Mouse (Mus musculus): ENCODE results near the gene Iqsec1. TPM values are rescaled to one million over a fixed set of nuclear protein-coding genes. Genes with fewer than 3 reads are reported as not detected.
A peak's percentile ranks its signal among the peaks of the same experiment; 100 is the strongest.

The Iqsec1 gene
- polyA plus RNA-seq, 1 experiment from 2014 or later = 15.8 TPM

GRCm38 (mm10) chr6:90871581-90871980 lies 116.9 kb downstream of the Iqsec1 start:
- WGBS = 87% methylated on average over 8 of the region's 8 CpGs
- H3K4me1 ChIP-seq = no peaks in the 10 kb centered on the region
- H3K4me2 ChIP-seq (replicated peaks) = no peak overlapping the region

GRCm38 (mm10) chr6:90868033-90868432 lies 120.5 kb downstream of the Iqsec1 start:
- WGBS = 83% methylated on average over 3 of the region's 3 CpGs
- ATAC-seq (ENCODE audit: low FRiP score) = no peak
- no peak overlapping the region for H3K4me3 ChIP-seq
- no peaks in the 10 kb centered on the region for H3K27me3 ChIP-seq
- no peak overlapping the region for H3K4me2 ChIP-seq (replicated peaks)
- H3K9me3 ChIP-seq (replicated peaks) = no peaks in the 10 kb centered on the region
- H3K36me3 ChIP-seq = no peaks in the 10 kb centered on the region
- no peak overlapping the region for H3K9ac ChIP-seq
- H3K4me1 ChIP-seq = no peaks in the 10 kb centered on the region
- H3K27ac ChIP-seq = no peak overlapping the region

More at GRCm38 (mm10) chr6:90871581-90871980, 116.9 kb downstream of the Iqsec1 start:
- no peak for ATAC-seq (ENCODE audit: low FRiP score)
- Histone ChIP-seq H3K36me3 (no peaks in the 10 kb centered on the region), H3K27me3 (no peaks in the 10 kb centered on the region), H3K9ac (no peak overlapping the region), H3K27ac (no peak overlapping the region), H3K4me3 (no peak overlapping the region), H3K9me3 (replicated peaks) (no peaks in the 10 kb centered on the region)

- ATAC-seq (ENCODE audit: low FRiP score) = no peak
- H3K36me3 ChIP-seq = no peaks in the 10 kb centered on the region
- H3K27ac ChIP-seq = no peak overlapping the region
- no peak overlapping the region for H3K9ac ChIP-seq
- H3K27me3 ChIP-seq = no peaks in the 10 kb centered on the region
- no peaks in the 10 kb centered on the region for H3K4me1 ChIP-seq
- no peak overlapping the region for H3K4me2 ChIP-seq (replicated peaks)
- no peaks in the 10 kb centered on the region for H3K9me3 ChIP-seq (replicated peaks)
- no peak overlapping the region for H3K4me3 ChIP-seq
- 82% methylated on average over 1 of the region's 1 CpGs for WGBS
Observed at GRCm38 (mm10) chr6:90861370-90861769, 127.1 kb downstream of the Iqsec1 start.

DNA sequence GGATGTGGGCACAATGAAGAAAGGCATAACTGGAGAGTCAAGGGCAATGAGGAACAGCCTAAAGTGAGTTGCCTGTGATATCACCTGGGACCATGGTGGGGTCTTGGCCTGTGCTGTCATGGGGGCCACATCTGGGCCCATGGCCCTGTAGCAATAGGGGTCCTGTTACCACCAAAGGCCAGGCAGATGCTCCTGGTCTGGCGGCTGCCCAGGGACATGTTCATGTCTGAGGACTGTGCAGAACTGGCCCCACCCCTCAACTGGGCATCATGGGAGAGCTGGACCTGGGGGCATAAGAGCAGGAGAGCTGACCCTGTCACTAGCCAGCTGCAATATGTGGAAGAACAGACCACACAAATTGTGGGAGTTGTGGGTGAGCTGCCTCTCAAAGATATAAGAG lies 130.6 kb downstream of the Iqsec1 start:
- no peak overlapping the region for H3K4me2 ChIP-seq (replicated peaks)
- no peak overlapping the region for H3K9ac ChIP-seq
- WGBS = 88% methylated on average over 1 of the region's 1 CpGs
- H3K4me1 ChIP-seq = no peaks in the 10 kb centered on the region
- no peaks in the 10 kb centered on the region for H3K27me3 ChIP-seq
- no peaks in the 10 kb centered on the region for H3K36me3 ChIP-seq
- H3K4me3 ChIP-seq = no peak overlapping the region
- no peak for ATAC-seq (ENCODE audit: low FRiP score)
- H3K9me3 ChIP-seq (replicated peaks) = no peaks in the 10 kb centered on the region
- H3K27ac ChIP-seq = no peak overlapping the region

- Histone ChIP-seq H3K9me3 (replicated peaks) (no peaks in the 10 kb centered on the region), H3K36me3 (no peaks in the 10 kb centered on the region), H3K27me3 (no peaks in the 10 kb centered on the region), H3K9ac (no peak overlapping the region), H3K4me1 (no peaks in the 10 kb centered on the region), H3K4me3 (no peak overlapping the region), H3K4me2 (replicated peaks) (no peak overlapping the region), H3K27ac (no peak overlapping the region)
- 33% methylated on average over 2 of the region's 2 CpGs for WGBS
- no peak for ATAC-seq (ENCODE audit: low FRiP score)
Observed at GRCm38 (mm10) chr6:90852360-90852759, 136.1 kb downstream of the Iqsec1 start.

- Histone ChIP-seq H3K4me2 (replicated peaks) (no peak overlapping the region), H3K9ac (no peak overlapping the region), H3K36me3 (no peaks in the 10 kb centered on the region), H3K27me3 (no peaks in the 10 kb centered on the region), H3K27ac (no peak overlapping the region), H3K9me3 (replicated peaks) (no peaks in the 10 kb centered on the region), H3K4me1 (no peaks in the 10 kb centered on the region), H3K4me3 (no peak overlapping the region)
- 69% methylated on average over 1 of the region's 1 CpGs for WGBS
- no peak for ATAC-seq (ENCODE audit: low FRiP score)
Observed at GRCm38 (mm10) chr6:90848068-90848467, 140.4 kb downstream of the Iqsec1 start.

- H3K36me3 ChIP-seq = no peaks in the 10 kb centered on the region
- H3K27me3 ChIP-seq = no peaks in the 10 kb centered on the region
- H3K4me1 ChIP-seq = no peaks in the 10 kb centered on the region
- no peak overlapping the region for H3K27ac ChIP-seq
- no peak overlapping the region for H3K9ac ChIP-seq
- no peak overlapping the region for H3K4me2 ChIP-seq (replicated peaks)
- ATAC-seq (ENCODE audit: low FRiP score) = no peak
- H3K9me3 ChIP-seq (replicated peaks) = no peaks in the 10 kb centered on the region
- no peak overlapping the region for H3K4me3 ChIP-seq
- WGBS = 79% methylated on average over 2 of the region's 2 CpGs
Observed at GRCm38 (mm10) chr6:90847523-90847922, 141.0 kb downstream of the Iqsec1 start.

DNA sequence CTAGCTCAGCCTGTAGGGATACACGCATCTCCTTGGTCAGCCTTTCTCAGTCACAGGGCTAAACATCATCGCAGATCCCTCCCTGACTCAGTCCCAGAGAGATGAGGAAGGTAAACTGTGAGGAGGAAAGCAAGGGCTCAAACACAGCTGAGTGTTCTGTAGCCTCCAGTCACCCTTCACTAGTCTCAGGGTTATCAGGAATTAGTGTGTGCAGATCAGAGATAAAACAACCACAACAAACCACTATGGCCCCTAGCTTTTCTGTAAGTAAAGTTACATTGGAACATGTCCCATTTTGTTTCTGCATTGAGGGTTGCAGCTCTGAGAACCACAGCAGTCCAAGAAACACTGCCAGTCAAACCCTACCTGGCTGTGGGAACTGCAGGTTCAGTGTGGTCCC lies 148.5 kb downstream of the Iqsec1 start:
- no peak for ATAC-seq (ENCODE audit: low FRiP score)
- Histone ChIP-seq H3K36me3 (no peaks in the 10 kb centered on the region), H3K9ac (no peak overlapping the region), H3K27me3 (no peaks in the 10 kb centered on the region), H3K9me3 (replicated peaks) (no peaks in the 10 kb centered on the region), H3K4me3 (no peak overlapping the region), H3K4me2 (replicated peaks) (no peak overlapping the region), H3K27ac (no peak overlapping the region), H3K4me1 (no peaks in the 10 kb centered on the region)
- WGBS = 92% methylated on average over 2 of the region's 2 CpGs

GRCm38 (mm10) chr6:90836749-90837148 lies 151.7 kb downstream of the Iqsec1 start:
- no peak overlapping the region for H3K27ac ChIP-seq
- 75% methylated on average over 2 of the region's 2 CpGs for WGBS
- no peaks in the 10 kb centered on the region for H3K9me3 ChIP-seq (replicated peaks)
- H3K4me3 ChIP-seq = no peak overlapping the region
- no peak overlapping the region for H3K9ac ChIP-seq
- H3K36me3 ChIP-seq = no peaks in the 10 kb centered on the region
- H3K4me2 ChIP-seq (replicated peaks) = no peak overlapping the region
- no peak for ATAC-seq (ENCODE audit: low FRiP score)
- H3K27me3 ChIP-seq = no peaks in the 10 kb centered on the region
- no peaks in the 10 kb centered on the region for H3K4me1 ChIP-seq

DNA sequence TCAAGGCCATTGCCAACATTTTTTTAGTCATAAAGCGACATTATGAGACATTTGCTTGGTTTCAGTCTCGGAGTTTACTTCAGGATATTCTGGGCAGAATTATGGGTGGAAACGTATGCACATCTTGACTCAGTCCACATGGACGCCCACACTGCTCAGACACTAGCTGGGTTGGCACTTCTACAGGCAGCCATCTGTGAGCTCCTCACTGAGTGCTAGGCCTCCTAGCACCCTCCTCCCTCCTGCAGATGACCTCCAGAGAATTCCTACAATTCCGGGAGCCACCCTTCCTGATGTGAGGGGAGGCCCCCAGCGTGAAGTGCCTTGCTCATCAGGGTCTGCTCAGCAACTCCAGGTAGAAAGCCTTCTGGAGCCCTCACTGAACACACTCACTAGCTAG lies 158.9 kb downstream of the Iqsec1 start:
- H3K4me1 ChIP-seq = peaks cover 3% of the 10 kb centered on the region; the same call in 1 of the 2 replicates
- ATAC-seq (ENCODE audit: low FRiP score) = no peak
- no peaks in the 10 kb centered on the region for H3K27me3 ChIP-seq
- no peak overlapping the region for H3K9ac ChIP-seq
- H3K9me3 ChIP-seq (replicated peaks) = no peaks in the 10 kb centered on the region
- H3K4me3 ChIP-seq = no peak overlapping the region
- H3K36me3 ChIP-seq = no peaks in the 10 kb centered on the region
- H3K4me2 ChIP-seq (replicated peaks) = no peak overlapping the region
- no peak overlapping the region for H3K27ac ChIP-seq
- WGBS = 86% methylated on average over 6 of the region's 6 CpGs

- Histone ChIP-seq H3K4me1 (peaks cover 19% of the 10 kb centered on the region), H3K9me3 (replicated peaks) (no peaks in the 10 kb centered on the region), H3K4me2 (replicated peaks) (no peak overlapping the region), H3K9ac (no peak overlapping the region), H3K4me3 (no peak overlapping the region), H3K27ac (no peak overlapping the region), H3K36me3 (no peaks in the 10 kb centered on the region), H3K27me3 (no peaks in the 10 kb centered on the region)
- 78% methylated on average over 2 of the region's 2 CpGs for WGBS
- no peak for ATAC-seq (ENCODE audit: low FRiP score)
Observed at GRCm38 (mm10) chr6:90825063-90825462, 163.4 kb downstream of the Iqsec1 start.

- Histone ChIP-seq H3K9ac (no peak overlapping the region), H3K9me3 (replicated peaks) (no peaks in the 10 kb centered on the region), H3K4me3 (no peak overlapping the region), H3K36me3 (no peaks in the 10 kb centered on the region), H3K27ac (peak overlapping the region; percentile 56), H3K4me1 (peaks cover 19% of the 10 kb centered on the region), H3K27me3 (no peaks in the 10 kb centered on the region), H3K4me2 (replicated peaks) (no peak overlapping the region)
- 18% methylated on average over 4 of the region's 4 CpGs for WGBS
- peak; percentile 65 for ATAC-seq (ENCODE audit: low FRiP score)
Observed at GRCm38 (mm10) chr6:90823322-90823721, 165.2 kb downstream of the Iqsec1 start.

- no peaks in the 10 kb centered on the region for H3K36me3 ChIP-seq
- peak overlapping the region; percentile 9; the same call in 1 of the 2 replicates for H3K27ac ChIP-seq
- 21% methylated on average over 4 of the region's 4 CpGs for WGBS
- ATAC-seq (ENCODE audit: low FRiP score) = no peak
- no peak overlapping the region for H3K4me3 ChIP-seq
- peaks cover 24% of the 10 kb centered on the region for H3K4me1 ChIP-seq
- H3K9ac ChIP-seq = no peak overlapping the region
- H3K9me3 ChIP-seq (replicated peaks) = no peaks in the 10 kb centered on the region
- H3K27me3 ChIP-seq = no peaks in the 10 kb centered on the region
- no peak overlapping the region for H3K4me2 ChIP-seq (replicated peaks)
Observed at GRCm38 (mm10) chr6:90821916-90822602, 166.4 kb downstream of the Iqsec1 start.
